Mouse (Mus musculus) myocyte (in vitro differentiated cells): ENCODE measurements around the gene Rcan2. TPM values are rescaled to one million over a fixed set of nuclear protein-coding genes. Genes with fewer than 3 reads are reported as not detected.

Experiments
- H3K27me3 ChIP-seq: one replicate; pipeline ENCODE4 v1.6.1; 2011; ENCODE audit not compliant: control insufficient read depth, insufficient read depth, insufficient read length
- H3K36me3 ChIP-seq: one replicate; pipeline ENCODE4 v1.6.1; 2011; ENCODE audit not compliant: control insufficient read depth, insufficient read depth
- H3K4me2 ChIP-seq: one replicate; pipeline ENCODE4 v1.6.1; 2011; ENCODE audit warnings: low read depth, control low read depth
- H3K4me3 ChIP-seq: one replicate; pipeline ENCODE4 v1.5.1; 2011; ENCODE audit warnings: mild to moderate bottlenecking, control low read depth, moderate library complexity
- H3K79me2 ChIP-seq: one replicate; pipeline ENCODE4 v1.6.1; 2011; ENCODE audit not compliant: control insufficient read depth, insufficient read depth
- H3ac ChIP-seq: one replicate; pipeline ENCODE4 v1.6.1; 2011; ENCODE audit not compliant: control insufficient read depth, insufficient read length
- CEBPB ChIP-seq: IDR thresholded peaks from 2 replicates; pipeline ENCODE4 v1.6.1; 2011; ENCODE audit warnings: mild to moderate bottlenecking, moderate library complexity; ENCODE audit not compliant: poor library complexity, insufficient read depth, severe bottlenecking
- E2F4 ChIP-seq: IDR thresholded peaks from one replicate; pipeline ENCODE4 v1.6.1; 2011; ENCODE audit warnings: mild to moderate bottlenecking, control low read depth, moderate library complexity; ENCODE audit not compliant: insufficient read depth
- MAX ChIP-seq: IDR thresholded peaks from one replicate; pipeline ENCODE4 v1.6.1; 2011; ENCODE audit warnings: low read depth, mild to moderate bottlenecking, control low read depth
- MYOD1 ChIP-seq, 3 experiments: IDR thresholded peaks; one replicate each; pipeline ENCODE4 v1.6.1; 2011; ENCODE audit warnings: control low read depth in 2 of 3, low read depth in 2 of 3, mild to moderate bottlenecking in 2 of 3, moderate library complexity in 1 of 3; ENCODE audit not compliant: insufficient read length in 2 of 3, control insufficient read depth in 1 of 3
- MYOG ChIP-seq, 3 experiments: IDR thresholded peaks; one replicate each; pipeline ENCODE4 v1.6.1; 2011; ENCODE audit warnings: control low read depth in 2 of 3, low read depth in 2 of 3, mild to moderate bottlenecking in 2 of 3; ENCODE audit not compliant: insufficient read length in 2 of 3, control insufficient read depth in 1 of 3, insufficient read depth in 1 of 3
- POLR2A ChIP-seq: IDR thresholded peaks from one replicate; pipeline ENCODE4 v1.6.1; 2011; ENCODE audit warnings: low read depth, mild to moderate bottlenecking, control low read depth, moderate library complexity; ENCODE audit not compliant: insufficient read length
- POLR2AphosphoS2 ChIP-seq: IDR thresholded peaks from one replicate; pipeline ENCODE4 v1.6.1; 2011; ENCODE audit warnings: low read depth, control low read depth; ENCODE audit not compliant: insufficient read length
- REST ChIP-seq: IDR thresholded peaks from one replicate; pipeline ENCODE4 v1.6.1; 2011; ENCODE audit warnings: mild to moderate bottlenecking, control low read depth, moderate library complexity; ENCODE audit not compliant: insufficient read depth, insufficient read length
- SRF ChIP-seq: IDR thresholded peaks from one replicate; pipeline ENCODE4 v1.6.1; 2011; ENCODE audit warnings: low read depth; ENCODE audit not compliant: control insufficient read depth, insufficient read length
- TCF12 ChIP-seq: IDR thresholded peaks from one replicate; pipeline ENCODE4 v1.6.1; 2011; ENCODE audit warnings: mild to moderate bottlenecking, control low read depth; ENCODE audit not compliant: poor library complexity, insufficient read depth, severe bottlenecking
- TCF3 ChIP-seq: IDR thresholded peaks from one replicate; pipeline ENCODE4 v1.6.1; 2011; ENCODE audit warnings: low read depth, control low read depth; ENCODE audit not compliant: insufficient read length
- USF1 ChIP-seq: IDR thresholded peaks from one replicate; pipeline ENCODE4 v1.6.1; 2011; ENCODE audit warnings: low read depth, mild to moderate bottlenecking, control low read depth, moderate library complexity
- polyA plus RNA-seq: library from polyadenylated mRNA; unstranded; fragments of >200 nt; fragmentation: generic; extraction: Trizol; gene quantifications from one replicate; pipeline ENCODE4 v1.2.1, GENCODE M21; 2012; ENCODE audit warnings: missing spikeins

The Rcan2 gene
- polyA plus RNA-seq, 1 experiment, result 2.0 TPM

DNA sequence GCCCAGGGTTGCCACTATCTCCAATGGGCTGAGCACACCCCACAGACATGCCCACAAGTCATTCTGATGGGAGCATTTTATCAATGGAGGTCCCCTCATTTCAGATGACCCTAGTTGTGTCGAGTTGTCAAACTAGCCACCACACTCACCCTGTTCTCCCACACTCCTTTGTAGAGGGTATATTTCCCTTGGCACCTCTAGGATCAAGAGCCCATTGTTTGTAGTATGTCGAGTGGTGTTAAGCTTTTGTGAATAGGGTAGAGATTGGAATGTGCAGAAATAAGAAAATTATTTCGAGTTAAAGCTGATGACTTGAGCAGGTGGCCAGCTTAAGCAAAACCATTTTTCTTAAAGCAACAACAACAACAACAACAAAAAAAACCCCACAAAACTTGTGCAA is 47.8 kb downstream of the Rcan2 start:
- H3K79me2 ChIP-seq, result no peaks in the 10 kb centered on the region
- no peaks in the 10 kb centered on the region for H3K36me3 ChIP-seq
- no peak overlapping the region for H3ac ChIP-seq
- H3K4me3 ChIP-seq, result no peak overlapping the region
- H3K4me2 ChIP-seq, result no peak overlapping the region
- H3K27me3 ChIP-seq, result no peaks in the 10 kb centered on the region
- TF ChIP-seq CEBPB, result no peak
- no peak for TF ChIP-seq SRF
- TF ChIP-seq TCF12, result no peak
- TF ChIP-seq E2F4, result no peak
- no peak for TF ChIP-seq MAX
- TF ChIP-seq USF1, result no peak
- no peak for TF ChIP-seq MYOG (IDR thresholded peaks at IDR 0.05; ENCODE audit: control insufficient read depth in 1 of 3, insufficient read depth in 1 of 3, insufficient read length in 2 of 3, low read depth in 2 of 3)
- no peak for TF ChIP-seq TCF3
- no peak for TF ChIP-seq POLR2AphosphoS2
- no peak for TF ChIP-seq POLR2A

- Histone ChIP-seq H3K27me3 (no peaks in the 10 kb centered on the region), H3ac (no peak overlapping the region), H3K4me3 (no peak overlapping the region), H3K4me2 (no peak overlapping the region), H3K36me3 (no peaks in the 10 kb centered on the region), H3K79me2 (no peaks in the 10 kb centered on the region)
- TF ChIP-seq CEBPB (no peak), REST (no peak), MYOG (IDR thresholded peaks at IDR 0.05; ENCODE audit: control insufficient read depth in 1 of 3, insufficient read depth in 1 of 3, insufficient read length in 2 of 3, low read depth in 2 of 3) (no peak), POLR2A (no peak), USF1 (no peak), E2F4 (no peak), MAX (no peak)
Measured at GRCm38 (mm10) chr17:43855132-43855531, 54.0 kb downstream of the Rcan2 start.

DNA sequence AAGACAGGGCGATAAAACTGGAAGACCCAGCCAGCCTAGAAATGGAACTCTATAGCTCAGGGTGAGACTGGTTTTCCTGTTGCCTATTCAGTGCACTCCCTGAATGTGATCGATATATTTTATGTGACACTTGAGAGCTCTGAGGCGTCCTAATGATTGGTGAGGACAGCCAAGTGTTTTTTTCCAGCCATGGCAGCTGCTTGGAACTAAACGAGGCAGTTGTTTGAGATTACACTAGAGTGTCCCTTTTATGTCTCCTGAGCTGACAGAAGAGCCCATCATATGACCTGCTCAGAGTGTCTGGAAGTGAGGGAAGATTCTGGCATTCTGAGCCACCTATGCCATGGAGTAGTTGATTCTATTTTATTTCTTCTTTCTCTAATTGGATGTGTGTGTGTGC is 54.9 kb downstream of the Rcan2 start:
- H3K79me2 ChIP-seq, result no peaks in the 10 kb centered on the region
- no peak overlapping the region for H3K4me2 ChIP-seq
- H3ac ChIP-seq, result no peak overlapping the region
- H3K27me3 ChIP-seq, result no peaks in the 10 kb centered on the region
- no peaks in the 10 kb centered on the region for H3K36me3 ChIP-seq
- TF ChIP-seq POLR2A, result no peak
- TF ChIP-seq MYOG (IDR thresholded peaks at IDR 0.05; ENCODE audit: control insufficient read depth in 1 of 3, insufficient read depth in 1 of 3, insufficient read length in 2 of 3, low read depth in 2 of 3), result no peak
- TF ChIP-seq TCF3, result no peak
- TF ChIP-seq POLR2AphosphoS2, result no peak
- H3K4me3 ChIP-seq, result no peak overlapping the region

DNA sequence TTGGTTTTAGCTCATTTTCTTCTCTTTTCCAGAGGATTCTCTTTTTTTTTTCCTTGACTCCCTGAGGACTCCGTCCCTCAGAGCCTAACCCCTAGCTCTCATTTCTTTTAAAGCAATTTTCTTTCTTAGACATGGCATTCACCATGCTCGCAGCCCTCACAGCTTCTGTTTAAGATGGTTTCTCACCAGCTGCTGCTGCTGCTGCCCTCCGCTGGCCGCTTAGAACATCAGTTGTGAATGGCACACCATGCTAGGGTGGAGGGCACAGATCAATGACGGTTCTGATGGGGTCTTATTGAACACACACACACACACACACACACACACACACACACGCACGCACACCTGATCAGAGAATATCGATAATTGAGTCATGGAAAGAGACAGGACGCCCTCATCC is 67.7 kb downstream of the Rcan2 start:
- Histone ChIP-seq H3K4me2 (no peak overlapping the region), H3K36me3 (no peaks in the 10 kb centered on the region), H3ac (no peak overlapping the region), H3K79me2 (no peaks in the 10 kb centered on the region), H3K4me3 (no peak overlapping the region), H3K27me3 (no peaks in the 10 kb centered on the region)
- TF ChIP-seq TCF3 (no peak), SRF (no peak), USF1 (no peak), REST (no peak)

- no peak overlapping the region for H3K4me3 ChIP-seq
- H3K79me2 ChIP-seq, result no peaks in the 10 kb centered on the region
- no peak overlapping the region for H3ac ChIP-seq
- H3K27me3 ChIP-seq, result no peaks in the 10 kb centered on the region
- no peaks in the 10 kb centered on the region for H3K36me3 ChIP-seq
- no peak for TF ChIP-seq MYOG (IDR thresholded peaks at IDR 0.05; ENCODE audit: control insufficient read depth in 1 of 3, insufficient read depth in 1 of 3, insufficient read length in 2 of 3, low read depth in 2 of 3)
- no peak for TF ChIP-seq SRF
- TF ChIP-seq USF1, result no peak
- no peak for TF ChIP-seq MAX
- TF ChIP-seq TCF12, result no peak
- TF ChIP-seq POLR2A, result no peak
- TF ChIP-seq CEBPB, result no peak
- TF ChIP-seq REST, result no peak
- no peak for TF ChIP-seq E2F4
- TF ChIP-seq TCF3, result no peak
- TF ChIP-seq MYOD1 (IDR thresholded peaks at IDR 0.05; ENCODE audit: control insufficient read depth in 1 of 3, insufficient read length in 2 of 3, low read depth in 2 of 3), result no peak
- no peak overlapping the region for H3K4me2 ChIP-seq
Measured at GRCm38 (mm10) chr17:43869677-43870076, 68.5 kb downstream of the Rcan2 start.
